ENCODE assay signal across 11 mouse cellular contexts in genomic region chr14:69457691-69458090, GRCm38 (mm10). TPM values are rescaled to one million over a fixed set of nuclear protein-coding genes. Genes with fewer than 3 reads are reported as not detected.
"Had no signal": no experiment of that assay in that cellular context is flagged by ENCODE, and none has a peak within 500 bp of the region (broad histone marks: within the 10 kb centered on the region; RNA-seq: fewer than 3 reads in every experiment).

No protein-coding gene starts in this region.

RNA-seq across cellular contexts. Expression of gene Gm16867, which starts 45.5 kb away (rescaled TPM):
- total RNA-seq: hindbrain, postnatal 0 days had no signal

RNA-seq across cellular contexts. Expression of gene Gm27179, which starts 54.7 kb away (rescaled TPM):
- total RNA-seq: heart, postnatal 25 days; heart, postnatal 36 days; heart, postnatal 4 days; hematopoietic stem cell, adult 5-6 weeks; hindbrain, postnatal 0 days; layer of hippocampus, adult 18-20 months; layer of hippocampus, adult 2 months; layer of hippocampus, adult 8-10 months; layer of hippocampus, postnatal 10 days; layer of hippocampus, postnatal 14 days; layer of hippocampus, postnatal 36 days had no signal
